Mouse (Mus musculus) heart, postnatal 4 days (tissue): ENCODE data around the gene Slc9a9. TPM values are rescaled to one million over a fixed set of nuclear protein-coding genes. Genes with fewer than 3 reads are reported as not detected.
"Not testable (repeated sequence)": the region's sequence is repeated elsewhere in the genome, so short reads cannot be mapped to it uniquely, and the experiment has no call there.

Source experiments
- DNase-seq: peaks from one replicate; pipeline ENCODE4 v3.0.0; 2021
- total RNA-seq, 2 experiments: library from RNA; stranded (reverse); gene quantifications; 2 replicates each; pipeline ENCODE4 v1.2.3; 2021

Gene Slc9a9
- 1 to 10 TPM; 2.6 to 2.7 TPM for total RNA-seq

- DNase-seq = peak; percentile 26
These were observed at the start of gene Slc9a9 for GRCm38 (mm10) chr9:94669791-94670577. Gene Slc9a9 (plus strand): TSS chr9:94669909.

GRCm38 (mm10) chr9:94620342-94620741 is 49.4 kb upstream of the Slc9a9 start:
- DNase-seq = no peak

- DNase-seq = no peak
These were observed 48.9 kb upstream of the Slc9a9 start for GRCm38 (mm10) chr9:94620846-94621245.

GRCm38 (mm10) chr9:94621902-94622301 is 47.8 kb upstream of the Slc9a9 start:
- no peak for DNase-seq

GRCm38 (mm10) chr9:94626737-94627136 is 43.0 kb upstream of the Slc9a9 start:
- DNase-seq = no peak

GRCm38 (mm10) chr9:94628948-94629347 is 40.8 kb upstream of the Slc9a9 start:
- no peak for DNase-seq

GRCm38 (mm10) chr9:94634275-94634674 is 35.4 kb upstream of the Slc9a9 start:
- not testable (repeated sequence) for DNase-seq

- DNase-seq = no peak
These were observed 24.1 kb upstream of the Slc9a9 start for GRCm38 (mm10) chr9:94645631-94646030.

GRCm38 (mm10) chr9:94647425-94647824 is 22.3 kb upstream of the Slc9a9 start:
- DNase-seq = no peak

GRCm38 (mm10) chr9:94649991-94650390 is 19.7 kb upstream of the Slc9a9 start:
- DNase-seq = no peak

GRCm38 (mm10) chr9:94653198-94653597 is 16.5 kb upstream of the Slc9a9 start:
- no peak for DNase-seq

GRCm38 (mm10) chr9:94653827-94654226 is 15.9 kb upstream of the Slc9a9 start:
- no peak for DNase-seq

- DNase-seq = no peak
These were observed 13.4 kb upstream of the Slc9a9 start for GRCm38 (mm10) chr9:94656265-94656664.

GRCm38 (mm10) chr9:94659401-94660152 is 10.1 kb upstream of the Slc9a9 start:
- no peak for DNase-seq

GRCm38 (mm10) chr9:94661768-94662167 is 7.9 kb upstream of the Slc9a9 start:
- DNase-seq = no peak

- DNase-seq = no peak
These were observed 4.5 kb upstream of the Slc9a9 start for GRCm38 (mm10) chr9:94665248-94665647.

GRCm38 (mm10) chr9:94668589-94668988 is 1.1 kb upstream of the Slc9a9 start:
- DNase-seq = no peak

GRCm38 (mm10) chr9:94670704-94671103 is 995 bp downstream of the Slc9a9 start:
- no peak for DNase-seq

- no peak for DNase-seq
These were observed 5.0 kb downstream of the Slc9a9 start for GRCm38 (mm10) chr9:94674704-94675103.

- no peak for DNase-seq
These were observed 8.4 kb downstream of the Slc9a9 start for GRCm38 (mm10) chr9:94678021-94678655.

- DNase-seq = no peak
These were observed 10.9 kb downstream of the Slc9a9 start for GRCm38 (mm10) chr9:94680468-94681094.

- peak; percentile 64 for DNase-seq
These were observed 11.4 kb downstream of the Slc9a9 start for GRCm38 (mm10) chr9:94681095-94681487.

GRCm38 (mm10) chr9:94682260-94682659 is 12.6 kb downstream of the Slc9a9 start:
- no peak for DNase-seq
